11 mouse cellular contexts compared by ENCODE assay signal in genomic region chr6:112820298-112820992, GRCm38 (mm10).
DNase-seq lines count a peak whose midpoint lies in the region; ATAC-seq and TF ChIP-seq lines count a peak whose summit lies in the region.
"Had no signal": no experiment of that assay in that cellular context is flagged by ENCODE, and none has a peak within 500 bp of the region (broad histone marks: within the 10 kb centered on the region; RNA-seq: fewer than 3 reads in every experiment).

No protein-coding gene starts in this region.

- ATAC-seq in midbrain, embryonic 11.5 days (ENCODE audit: low FRiP score) = no peak
- no peak for ATAC-seq in forebrain, embryonic 14.5 days
- ATAC-seq in hindbrain, embryonic 13.5 days (ENCODE audit: low FRiP score) = peak; percentile 37; the same call in 1 of the 2 replicates

- WGBS in midbrain, embryonic 10.5 days = 83% methylated on average over 8 of the region's 8 CpGs
- 72% methylated on average over 8 of the region's 8 CpGs for WGBS in midbrain, embryonic 11.5 days
- 42% methylated on average over 8 of the region's 8 CpGs for WGBS in forebrain, embryonic 14.5 days
- WGBS in hindbrain, embryonic 13.5 days = 55% methylated on average over 8 of the region's 8 CpGs
- 47% methylated on average over 8 of the region's 8 CpGs for WGBS in olfactory bulb, adult 2 months

- H3K4me3 ChIP-seq in midbrain, embryonic 10.5 days = no peak overlapping the region
- no peak overlapping the region for H3K4me3 ChIP-seq in midbrain, embryonic 11.5 days (ENCODE audit: low read depth, low read length)
- no peak overlapping the region for H3K4me3 ChIP-seq in forebrain, embryonic 14.5 days (ENCODE audit: low read depth, low read length)
- no peak overlapping the region for H3K4me3 ChIP-seq in hindbrain, embryonic 13.5 days
- H3K4me3 ChIP-seq in olfactory bulb, adult 2 months (ENCODE audit: insufficient read depth, low read depth, low read length) = no peak overlapping the region
- H3K4me3 ChIP-seq: heart, embryonic 13.5 days; liver, embryonic 15.5 days had no signal

- peaks cover 48% of the 10 kb centered on the region for H3K4me1 ChIP-seq in midbrain, embryonic 10.5 days
- H3K4me1 ChIP-seq in midbrain, embryonic 11.5 days (ENCODE audit: control insufficient read depth, insufficient read depth, low read length) = peaks cover 13% of the 10 kb centered on the region
- H3K4me1 ChIP-seq in forebrain, embryonic 14.5 days (ENCODE audit: control insufficient read depth, insufficient read depth, low read length) = peaks cover 18% of the 10 kb centered on the region
- peaks cover 66% of the 10 kb centered on the region for H3K4me1 ChIP-seq in hindbrain, embryonic 13.5 days (replicated peaks)
- H3K4me1 ChIP-seq in olfactory bulb, adult 2 months (ENCODE audit: control insufficient read depth, insufficient read depth, low read length) = peaks cover 31% of the 10 kb centered on the region
- H3K4me1 ChIP-seq: heart, embryonic 13.5 days; liver, embryonic 15.5 days had no signal

- H3K27me3 ChIP-seq in midbrain, embryonic 10.5 days (ENCODE audit: low read depth, poor library complexity, severe bottlenecking) = no peaks in the 10 kb centered on the region
- H3K27me3 ChIP-seq in midbrain, embryonic 11.5 days (ENCODE audit: control insufficient read depth, insufficient read depth, low read length) = no peaks in the 10 kb centered on the region
- H3K27me3 ChIP-seq in forebrain, embryonic 14.5 days (replicated peaks; ENCODE audit: control insufficient read depth, insufficient read depth, low read length) = no peaks in the 10 kb centered on the region
- no peaks in the 10 kb centered on the region for H3K27me3 ChIP-seq in hindbrain, embryonic 13.5 days
- H3K27me3 ChIP-seq: heart, embryonic 13.5 days; liver, embryonic 15.5 days had no signal

- TF ChIP-seq POLR2A in olfactory bulb, adult 2 months (IDR thresholded peaks at IDR 0.05; ENCODE audit: insufficient read depth, low read depth, low read length) = no peak

- H3K4me2 ChIP-seq in midbrain, embryonic 11.5 days = no peak overlapping the region
- no peak overlapping the region for H3K4me2 ChIP-seq in forebrain, embryonic 14.5 days (ENCODE audit: low read length)
- H3K4me2 ChIP-seq in hindbrain, embryonic 13.5 days = no peak overlapping the region
- H3K4me2 ChIP-seq: heart, embryonic 13.5 days; liver, embryonic 15.5 days had no signal

- TF ChIP-seq CTCF in olfactory bulb, adult 2 months (IDR thresholded peaks at IDR 0.05; ENCODE audit: insufficient read depth, low read depth, low read length) = no peak

- H3K9ac ChIP-seq in midbrain, embryonic 11.5 days (ENCODE audit: low read length) = no peak overlapping the region
- no peak overlapping the region for H3K9ac ChIP-seq in forebrain, embryonic 14.5 days (ENCODE audit: low read length)
- no peak overlapping the region for H3K9ac ChIP-seq in hindbrain, embryonic 13.5 days
- H3K9ac ChIP-seq: heart, embryonic 13.5 days; liver, embryonic 15.5 days had no signal

- no peaks in the 10 kb centered on the region for H3K9me3 ChIP-seq in midbrain, embryonic 10.5 days (replicated peaks)
- no peaks in the 10 kb centered on the region for H3K9me3 ChIP-seq in midbrain, embryonic 11.5 days (ENCODE audit: control insufficient read depth, low read length)
- H3K9me3 ChIP-seq in forebrain, embryonic 14.5 days (replicated peaks; ENCODE audit: control insufficient read depth, low read length) = no peaks in the 10 kb centered on the region
- no peaks in the 10 kb centered on the region for H3K9me3 ChIP-seq in hindbrain, embryonic 13.5 days
- H3K9me3 ChIP-seq: heart, embryonic 13.5 days; liver, embryonic 15.5 days had no signal

- peak overlapping the region; percentile 10; the same call in 1 of the 2 replicates for H3K27ac ChIP-seq in midbrain, embryonic 10.5 days (replicated peaks)
- no peak overlapping the region for H3K27ac ChIP-seq in midbrain, embryonic 11.5 days (ENCODE audit: low read depth, low read length)
- H3K27ac ChIP-seq in forebrain, embryonic 14.5 days (ENCODE audit: low read depth, low read length) = peak overlapping the region; percentile 49
- H3K27ac ChIP-seq in hindbrain, embryonic 13.5 days = peak overlapping the region; percentile 83
- peak overlapping the region; percentile 18; the same call in 1 of the 2 replicates for H3K27ac ChIP-seq in olfactory bulb, adult 2 months (ENCODE audit: insufficient read depth, low read depth, low read length)
- H3K27ac ChIP-seq: heart, embryonic 13.5 days; liver, embryonic 15.5 days had no signal

- DNase-seq in midbrain, embryonic 10.5 days (ENCODE audit: low spot score) = no peak
- no peak for DNase-seq in midbrain, embryonic 11.5 days (ENCODE audit: low spot score, missing footprints)
- DNase-seq in forebrain, embryonic 14.5 days (ENCODE audit: low spot score) = no peak
- no peak for DNase-seq in ovary, postnatal 36 days (ENCODE audit: low spot score)
- DNase-seq in urinary bladder, adult 18-20 months (ENCODE audit: low spot score in 2 of 2) = no peak
- DNase-seq: kidney, adult 8-10 months had no signal

- peaks cover 97% of the 10 kb centered on the region for H3K36me3 ChIP-seq in midbrain, embryonic 10.5 days
- peaks cover 3% of the 10 kb centered on the region for H3K36me3 ChIP-seq in midbrain, embryonic 11.5 days (ENCODE audit: control insufficient read depth, insufficient read depth, low read length)
- H3K36me3 ChIP-seq in forebrain, embryonic 14.5 days (ENCODE audit: control insufficient read depth, insufficient read depth, low read length) = peaks cover 4% of the 10 kb centered on the region; the same call in 1 of the 2 replicates
- peaks cover 11% of the 10 kb centered on the region for H3K36me3 ChIP-seq in hindbrain, embryonic 13.5 days
- H3K36me3 ChIP-seq: G1E; heart, embryonic 13.5 days; liver, embryonic 15.5 days had no signal
